Mouse (Mus musculus) adrenal gland, postnatal 25 days (tissue): ENCODE data around the gene Spag9. TPM values are rescaled to one million over a fixed set of nuclear protein-coding genes. Genes with fewer than 3 reads are reported as not detected.
"Not testable (repeated sequence)": the region's sequence is repeated elsewhere in the genome, so short reads cannot be mapped to it uniquely, and the experiment has no call there.

Source experiments
- DNase-seq: peaks from one replicate; pipeline ENCODE4 v3.0.0; 2021; ENCODE audit warnings: mixed read lengths
- total RNA-seq: library from RNA; stranded (reverse); gene quantifications from 2 replicates; pipeline ENCODE4 v1.2.3, GENCODE M21; 2021

Gene Spag9
- total RNA-seq, 1 experiment from 2014 or later: 120 TPM

DNA sequence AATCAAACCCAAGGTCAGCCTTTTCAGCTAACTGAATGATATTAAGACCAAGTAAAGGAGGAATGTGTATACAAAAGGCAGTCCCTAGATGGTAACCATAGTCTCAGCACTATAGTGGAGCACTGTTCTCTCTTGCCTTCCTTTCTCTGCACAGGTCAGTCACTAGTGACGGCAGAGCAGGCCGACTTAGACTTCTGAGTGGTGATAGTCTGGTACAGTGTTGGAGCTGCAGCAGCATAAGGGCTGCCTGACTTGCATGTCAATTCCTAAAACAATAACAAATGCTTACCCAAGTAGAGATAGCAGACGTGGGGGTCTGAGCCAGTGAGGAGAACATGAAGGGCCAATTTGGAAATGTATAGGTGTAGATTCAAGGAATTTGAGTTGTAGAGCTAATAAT lies 58.3 kb downstream of the Spag9 start:
- no peak for DNase-seq

DNA sequence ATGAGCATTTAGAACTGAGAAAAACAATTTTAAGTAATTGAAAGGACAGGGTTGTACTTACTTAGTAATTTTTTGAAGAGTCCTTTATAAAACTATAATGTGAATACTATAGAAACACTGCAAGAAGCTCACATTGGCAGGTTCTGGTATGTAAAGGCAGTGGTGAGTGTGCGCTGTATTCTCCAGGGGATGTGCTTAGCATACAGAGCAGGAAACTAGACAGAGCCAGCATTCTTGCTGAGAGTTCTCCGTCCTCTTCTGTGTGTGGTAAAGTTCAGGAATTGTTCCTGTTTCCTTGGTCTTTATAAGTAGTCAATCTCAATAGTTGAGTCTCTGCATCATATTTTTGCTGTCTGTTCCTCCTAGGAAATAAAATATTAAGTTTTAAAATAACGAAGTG lies 59.0 kb downstream of the Spag9 start:
- no peak for DNase-seq

GRCm38 (mm10) chr11:94063941-94064340 lies 68.0 kb downstream of the Spag9 start:
- DNase-seq: no peak

DNA sequence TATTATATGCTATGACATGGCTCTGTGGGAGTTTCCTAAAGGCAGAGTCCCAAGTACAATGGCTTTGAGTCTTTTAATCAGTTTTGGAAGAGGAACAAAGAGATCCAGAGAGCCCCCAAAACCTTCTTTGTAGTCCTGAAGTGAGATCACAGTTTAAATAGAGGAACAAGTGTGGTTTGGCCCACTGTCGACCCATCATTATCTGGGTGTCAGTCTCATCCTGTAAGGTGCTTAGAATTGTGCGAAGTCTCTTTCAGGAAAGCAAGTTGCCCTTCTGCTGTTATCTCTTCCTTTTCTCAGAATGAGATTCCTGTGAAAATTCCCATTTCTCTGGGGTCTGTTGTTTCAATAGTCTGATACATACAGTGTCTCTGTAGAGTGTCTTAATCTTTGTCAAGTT lies 74.6 kb downstream of the Spag9 start:
- no peak for DNase-seq

DNA sequence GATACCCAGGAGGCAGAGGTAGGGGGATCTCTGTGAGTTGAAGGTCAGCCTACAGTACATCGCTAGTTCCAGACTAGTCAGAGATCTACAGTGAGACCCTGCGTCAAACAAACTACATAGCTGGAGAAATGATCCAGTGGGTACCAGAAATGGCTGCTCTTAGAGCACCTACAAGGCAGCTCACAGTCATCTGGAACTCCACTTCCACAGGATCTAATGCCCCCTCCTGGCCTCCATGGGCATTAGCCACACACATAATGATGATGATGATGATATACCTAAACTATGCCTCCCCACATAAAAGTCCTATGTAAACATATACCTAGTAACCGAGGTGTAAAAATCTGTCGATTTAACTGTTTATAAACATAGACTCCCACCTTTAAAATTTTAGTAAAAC lies 77.4 kb downstream of the Spag9 start:
- no peak for DNase-seq

DNA sequence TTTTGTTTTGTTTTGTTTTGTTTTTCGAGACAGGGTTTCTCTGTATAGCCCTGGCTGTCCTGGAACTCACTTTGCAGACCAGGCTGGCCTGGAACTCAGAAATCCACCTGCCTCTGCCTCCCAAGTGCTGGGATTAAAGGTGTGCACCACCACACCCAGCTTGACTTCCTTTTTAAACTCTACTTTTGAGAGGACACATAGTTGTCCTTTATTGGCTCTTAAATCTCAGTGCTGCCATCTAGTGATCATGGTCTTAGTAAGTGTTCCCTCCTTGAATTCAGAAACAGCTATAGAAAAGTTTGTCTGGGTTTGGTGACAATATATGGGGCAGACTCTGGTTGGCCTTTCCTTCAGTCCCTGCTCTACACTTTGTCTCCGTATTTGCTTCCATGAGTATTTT lies 91.1 kb downstream of the Spag9 start:
- DNase-seq: not testable (repeated sequence)

GRCm38 (mm10) chr11:94090496-94090895 lies 94.6 kb downstream of the Spag9 start:
- no peak for DNase-seq

- DNase-seq: no peak
Observed at GRCm38 (mm10) chr11:94097489-94097888, 101.6 kb downstream of the Spag9 start.

GRCm38 (mm10) chr11:94098840-94099239 lies 102.9 kb downstream of the Spag9 start:
- no peak for DNase-seq

- no peak for DNase-seq
Observed at GRCm38 (mm10) chr11:94113795-94114194, 117.9 kb downstream of the Spag9 start.

DNA sequence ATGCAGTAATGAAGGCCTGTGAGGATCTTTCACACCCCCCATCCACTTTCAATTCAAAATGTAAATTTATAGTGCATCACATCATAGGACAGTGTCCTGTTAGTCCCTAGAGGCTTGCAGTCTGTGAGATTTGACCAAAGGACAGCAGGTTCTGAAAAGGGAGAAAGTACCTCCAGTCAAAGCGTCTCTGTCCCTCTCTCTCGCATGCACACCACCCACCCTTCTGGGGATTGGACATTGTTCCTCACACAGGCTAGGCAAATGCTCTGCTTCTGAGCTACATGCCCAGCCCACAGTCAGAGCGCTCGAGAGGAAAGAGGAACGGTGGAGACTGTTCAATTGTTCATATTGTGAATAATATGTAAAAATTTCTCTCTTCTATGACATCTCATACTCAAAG lies 119.5 kb downstream of the Spag9 start:
- DNase-seq: no peak

GRCm38 (mm10) chr11:94116655-94117054 lies 120.8 kb downstream of the Spag9 start:
- no peak for DNase-seq

DNA sequence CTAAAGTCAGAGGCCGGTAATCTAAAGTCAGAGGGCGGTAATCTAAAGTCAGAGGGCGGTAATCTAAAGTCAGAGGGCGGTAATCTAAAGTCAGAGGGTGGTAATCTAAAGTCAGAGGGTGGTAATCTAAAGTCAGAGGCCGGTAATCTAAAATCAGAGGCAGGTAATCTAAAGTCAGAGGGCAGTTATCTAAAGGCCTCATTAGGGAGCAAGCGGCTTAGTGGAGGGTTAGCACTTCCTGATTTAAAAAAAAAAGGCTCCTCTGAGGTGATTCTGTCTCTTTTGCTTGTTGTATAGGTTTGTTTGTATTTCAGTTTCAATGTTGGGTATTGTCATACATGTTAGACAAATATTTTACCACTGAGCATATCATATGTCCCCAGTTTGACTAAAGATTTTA lies 121.9 kb downstream of the Spag9 start:
- DNase-seq: no peak

GRCm38 (mm10) chr11:94118612-94119011 lies 122.7 kb downstream of the Spag9 start:
- DNase-seq: no peak

DNA sequence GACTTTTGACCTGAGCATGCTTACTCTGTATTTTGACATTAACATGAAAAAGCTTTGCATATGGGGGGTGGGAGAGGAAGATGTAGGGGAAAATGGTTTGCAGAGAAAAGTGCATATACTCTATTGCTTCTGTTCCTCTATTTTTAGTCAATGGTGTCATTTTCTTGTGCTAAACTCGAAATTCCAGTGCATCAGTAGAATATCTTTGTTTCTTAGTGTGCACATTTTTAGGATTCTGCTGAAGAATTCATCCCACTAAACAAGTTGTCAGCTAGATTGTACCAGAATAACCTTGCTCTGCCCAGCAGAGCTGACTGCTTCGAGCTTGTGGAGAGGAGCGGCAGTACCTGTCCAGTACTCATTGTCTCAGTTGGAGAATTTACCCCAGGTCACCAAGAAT lies 124.8 kb downstream of the Spag9 start:
- no peak for DNase-seq

- no peak for DNase-seq
Observed at GRCm38 (mm10) chr11:94121501-94121900, 125.6 kb downstream of the Spag9 start.

- no peak for DNase-seq
Observed at GRCm38 (mm10) chr11:94122341-94123030, 126.6 kb downstream of the Spag9 start.

DNA sequence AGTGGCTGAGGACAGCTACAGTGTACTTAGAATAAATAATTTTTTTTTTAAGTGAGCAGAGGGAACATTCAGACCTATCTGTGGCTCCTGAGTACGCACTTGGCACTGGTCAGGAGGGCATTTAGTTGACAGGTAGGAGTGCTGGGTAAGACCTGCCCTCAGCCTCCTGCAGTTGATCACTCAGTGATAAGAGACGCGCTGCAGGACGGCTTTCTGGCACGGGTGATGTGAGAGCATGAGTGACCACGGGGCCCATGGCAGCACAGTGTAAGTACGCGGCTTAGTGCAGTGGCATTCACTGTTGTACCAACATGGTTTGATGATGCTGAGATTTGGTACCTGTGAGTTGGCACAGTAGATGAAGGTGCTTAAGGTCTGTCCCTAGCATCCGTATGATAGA lies 130.8 kb downstream of the Spag9 start:
- DNase-seq: no peak

DNA sequence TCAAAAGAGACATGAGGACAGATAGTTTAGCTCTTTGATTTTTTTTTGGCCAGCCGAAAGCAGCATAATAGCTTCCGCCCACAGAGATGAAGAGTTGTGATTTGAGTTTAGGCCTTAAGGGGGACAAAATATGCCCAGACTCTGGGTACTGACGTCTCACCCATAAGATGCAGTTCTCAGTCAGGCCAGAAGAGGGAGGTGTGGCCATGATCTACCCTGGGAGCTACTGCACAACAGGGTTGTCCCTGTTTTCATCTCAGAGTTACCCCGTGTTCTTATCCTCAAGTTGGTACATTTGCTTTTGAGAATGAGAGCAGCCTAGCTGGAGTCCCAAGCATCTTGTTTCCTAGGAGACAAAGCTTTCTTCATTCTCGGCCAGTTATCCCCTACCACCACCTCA lies 132.1 kb downstream of the Spag9 start:
- peak; percentile 74 for DNase-seq

- DNase-seq: no peak
Observed at GRCm38 (mm10) chr11:94128506-94128905, 132.6 kb downstream of the Spag9 start.

GRCm38 (mm10) chr11:94129261-94130059 lies 133.6 kb downstream of the Spag9 start:
- peak; percentile 51 for DNase-seq

GRCm38 (mm10) chr11:94130118-94131095 lies 134.5 kb downstream of the Spag9 start:
- DNase-seq: no peak
